ENCODE assay signal across 8 mouse cellular contexts in genomic region chr3:108018190-108018820, GRCm38 (mm10). TPM values are rescaled to one million over a fixed set of nuclear protein-coding genes. Genes with fewer than 3 reads are reported as not detected.
DNase-seq lines count a peak whose midpoint lies in the region; ATAC-seq and TF ChIP-seq lines count a peak whose summit lies in the region.

No protein-coding gene starts in this region.

- H3K9me3 ChIP-seq in hindbrain, embryonic 12.5 days (replicated peaks), result no peaks in the 10 kb centered on the region
- H3K9me3 ChIP-seq in lung, embryonic 14.5 days (ENCODE audit: low read depth, low read length), result no peaks in the 10 kb centered on the region

- H3K4me3 ChIP-seq in kidney, adult 2 months (ENCODE audit: insufficient read depth, low read depth, low read length), result peak overlapping the region; percentile 31
- peak overlapping the region; percentile 46 for H3K4me3 ChIP-seq in hindbrain, embryonic 12.5 days
- H3K4me3 ChIP-seq in lung, embryonic 14.5 days (ENCODE audit: low read depth, low read length), result peak overlapping the region; percentile 40

- H3K9ac ChIP-seq in hindbrain, embryonic 12.5 days, result 0 out of 2 replicates have a peak overlapping the region, but pooled peaks have one; percentile 51
- peak overlapping the region; percentile 56 for H3K9ac ChIP-seq in lung, embryonic 14.5 days

- TF ChIP-seq POLR2A in kidney, adult 2 months (IDR thresholded peaks at IDR 0.05; ENCODE audit: low read depth, low read length), result no peak

- peak; percentile 44 for ATAC-seq in common myeloid progenitor, adult 5-6 weeks (replicated peaks; ENCODE audit: low read depth, poor library complexity, severe bottlenecking)
- ATAC-seq in hindbrain, embryonic 12.5 days (ENCODE audit: low FRiP score), result peak; percentile 21
- peak; percentile 22; the same call in 1 of the 2 replicates for ATAC-seq in lung, embryonic 14.5 days (ENCODE audit: insufficient read depth)

- peaks cover 30% of the 10 kb centered on the region for H3K4me1 ChIP-seq in kidney, adult 2 months (ENCODE audit: control insufficient read depth, insufficient read depth, low read length)
- H3K4me1 ChIP-seq in hindbrain, embryonic 12.5 days, result peaks cover 14% of the 10 kb centered on the region
- peaks cover 5% of the 10 kb centered on the region for H3K4me1 ChIP-seq in lung, embryonic 14.5 days (ENCODE audit: insufficient read depth)

- H3K27ac ChIP-seq in kidney, adult 2 months (ENCODE audit: insufficient read depth, low read depth, low read length), result peak overlapping the region; percentile 86
- H3K27ac ChIP-seq in hindbrain, embryonic 12.5 days, result peak overlapping the region; percentile 70; the same call in 1 of the 2 replicates
- H3K27ac ChIP-seq in lung, embryonic 14.5 days (ENCODE audit: low read depth), result peak overlapping the region; percentile 65; the same call in 1 of the 2 replicates

- H3K27me3 ChIP-seq in kidney, adult 2 months (replicated peaks; ENCODE audit: control insufficient read depth, insufficient read depth, low read length), result no peaks in the 10 kb centered on the region
- H3K27me3 ChIP-seq in hindbrain, embryonic 12.5 days, result no peaks in the 10 kb centered on the region; the same call in 1 of the 2 replicates
- no peaks in the 10 kb centered on the region for H3K27me3 ChIP-seq in lung, embryonic 14.5 days (ENCODE audit: insufficient read depth, low read length)
- no peaks in the 10 kb centered on the region for H3K27me3 ChIP-seq in splenic B cell, adult 2 months (ENCODE audit: control insufficient read depth, insufficient read depth, low read length, poor library complexity, severe bottlenecking)

- 15% methylated on average over 14 of the region's 14 CpGs for WGBS in kidney, adult 2 months
- WGBS in hindbrain, embryonic 12.5 days, result 33% methylated on average over 14 of the region's 14 CpGs
- 17% methylated on average over 14 of the region's 14 CpGs for WGBS in lung, embryonic 14.5 days

- intact Hi-C loops in left cerebral cortex, postnatal 36 days (cut with DNase I), result loop anchor here (2.0 to 5.0 kb wide), 2 partner anchors 66 to 88 kb away; partner anchors contain the start of gene Gstm7

- no peak for TF ChIP-seq CTCF in kidney, adult 2 months (conservative IDR thresholded peaks at IDR 0.05; ENCODE audit: insufficient read depth, insufficient read length, low read depth, low read length)
- TF ChIP-seq CTCF in lung, embryonic 14.5 days (IDR thresholded peaks at IDR 0.05; ENCODE audit: low read depth), result no peak

- no peak for DNase-seq in kidney, adult 2 months
- DNase-seq in kidney, adult 18-20 months, result no peak
- peak; percentile 54 for DNase-seq in lung, embryonic 14.5 days
- DNase-seq in splenic B cell, adult 2 months (ENCODE audit: low read depth, low spot score), result peak; percentile 56
- no peak for DNase-seq in adipocyte (ENCODE audit: low spot score)
- no peak for DNase-seq in left cerebral cortex, postnatal 36 days (ENCODE audit: low spot score in 2 of 2)

- H3K36me3 ChIP-seq in kidney, adult 2 months (ENCODE audit: control insufficient read depth, insufficient read depth, low read length), result no peaks in the 10 kb centered on the region
- H3K36me3 ChIP-seq in hindbrain, embryonic 12.5 days, result no peaks in the 10 kb centered on the region
- H3K36me3 ChIP-seq in lung, embryonic 14.5 days (ENCODE audit: insufficient read depth), result no peaks in the 10 kb centered on the region
- H3K36me3 ChIP-seq in splenic B cell, adult 2 months (ENCODE audit: control insufficient read depth, insufficient read depth, low read length, poor library complexity, severe bottlenecking), result no peaks in the 10 kb centered on the region

- H3K4me2 ChIP-seq in hindbrain, embryonic 12.5 days (replicated peaks), result peak overlapping the region; percentile 87
- peak overlapping the region; percentile 80 for H3K4me2 ChIP-seq in lung, embryonic 14.5 days

RNA-seq across cellular contexts. Expression of gene Gstm1, which starts 0.5 kb away (rescaled TPM):
- polyA plus RNA-seq in kidney, adult 2 months (2012; rRNA removed), result 1,515 and 1,697 TPM in 2 replicates
- total RNA-seq in common myeloid progenitor, adult 5-6 weeks (2017), result 36.8 and 36.9 TPM in 2 replicates
- 24.1 and 26.8 TPM in 2 replicates for polyA plus RNA-seq in hindbrain, embryonic 12.5 days (2016; fragmentation: Nextera tagmentation; extraction: Ambion mirVana)
- polyA plus RNA-seq in lung, embryonic 14.5 days (2014; fragmentation: Nextera tagmentation; extraction: Ambion mirVana), result 38.1 and 42.5 TPM in 2 replicates
- 100 to 1,000 TPM; 237 to 250 TPM for total RNA-seq in left cerebral cortex, postnatal 36 days (2021)

RNA-seq across cellular contexts. Expression of gene Gstm4, which starts 26.4 kb away (rescaled TPM):
- polyA plus RNA-seq in kidney, adult 2 months (2012; rRNA removed), result 23.4 and 23.9 TPM in 2 replicates
- total RNA-seq in common myeloid progenitor, adult 5-6 weeks (2017), result 8.1 and 9.0 TPM in 2 replicates
- 12.1 and 12.5 TPM in 2 replicates for polyA plus RNA-seq in hindbrain, embryonic 12.5 days (2016; fragmentation: Nextera tagmentation; extraction: Ambion mirVana)
- 16.0 and 16.8 TPM in 2 replicates for polyA plus RNA-seq in lung, embryonic 14.5 days (2014; fragmentation: Nextera tagmentation; extraction: Ambion mirVana)
- 10 to 100 TPM in 1 of 2 experiments, 1 to 10 TPM in 1; 7.8 to 11.8 TPM for total RNA-seq in left cerebral cortex, postnatal 36 days (2021)

RNA-seq across cellular contexts. Expression of gene Gstm2, which starts 32.1 kb away (rescaled TPM):
- 190 and 212 TPM in 2 replicates for polyA plus RNA-seq in kidney, adult 2 months (2012; rRNA removed)
- total RNA-seq in common myeloid progenitor, adult 5-6 weeks (2017), result 2.1 and 5.6 TPM in 2 replicates
- polyA plus RNA-seq in hindbrain, embryonic 12.5 days (2016; fragmentation: Nextera tagmentation; extraction: Ambion mirVana), result 23.3 and 23.4 TPM in 2 replicates
- 103 and 116 TPM in 2 replicates for polyA plus RNA-seq in lung, embryonic 14.5 days (2014; fragmentation: Nextera tagmentation; extraction: Ambion mirVana)
- 1 to 10 TPM; 2.6 to 2.9 TPM for total RNA-seq in left cerebral cortex, postnatal 36 days (2021)

RNA-seq across cellular contexts. Expression of gene Gstm3, which starts 49.2 kb away (rescaled TPM):
- 0.41 and 0.63 TPM in 2 replicates for polyA plus RNA-seq in kidney, adult 2 months (2012; rRNA removed)
- not detected in 2 replicates for total RNA-seq in common myeloid progenitor, adult 5-6 weeks (2017)
- not detected in 2 replicates for polyA plus RNA-seq in hindbrain, embryonic 12.5 days (2016; fragmentation: Nextera tagmentation; extraction: Ambion mirVana)
- 0.18 and 0.31 TPM in 2 replicates for polyA plus RNA-seq in lung, embryonic 14.5 days (2014; fragmentation: Nextera tagmentation; extraction: Ambion mirVana)
- total RNA-seq in left cerebral cortex, postnatal 36 days (2021), result not detected

Comparison
In these comparisons a context has a peak if more than half of its experiments do, and no peak if none do; other contexts are left out.
1. DNase-seq: peak in lung, embryonic 14.5 days (single experiment) and splenic B cell, adult 2 months (single experiment); none in kidney, adult 2 months (single experiment), kidney, adult 18-20 months (single experiment), adipocyte (single experiment) and left cerebral cortex, postnatal 36 days (0 of 2).
2. RNA of gene Gstm1, which starts 0.5 kb away (polyA plus RNA-seq): 1,515 to 1,697 TPM in kidney, adult 2 months; 38.1 to 42.5 TPM in lung, embryonic 14.5 days and 24.1 to 26.8 TPM in hindbrain, embryonic 12.5 days; every median in the first group is over 10 times any median in the second.
3. Peak in every context shown above with its lines, with median percentiles within 50 percentile points of each other: H3K27ac ChIP-seq, H3K4me3 ChIP-seq and ATAC-seq.